Mouse (Mus musculus) hindbrain, embryonic 12.5 days (tissue): ENCODE data around the gene Tmem132d. TPM values are rescaled to one million over a fixed set of nuclear protein-coding genes. Genes with fewer than 3 reads are reported as not detected.

ENCODE experiments used
- polyA plus RNA-seq: library from polyadenylated mRNA; unstranded; fragments of >200 nt; fragmentation: Nextera tagmentation; extraction: Ambion mirVana; gene quantifications from 2 replicates; pipeline ENCODE4 v1.2.1, GENCODE M21; 2016

Gene Tmem132d
- polyA plus RNA-seq, 1 experiment from 2014 or later: 0.96 TPM

Other genes with a start within 250 kb of the Tmem132d start
- gene Fzd10, start 167.8 kb upstream of the Tmem132d start, polyA plus RNA-seq: 13.3 and 16.5 TPM in 2 replicates